Mouse (Mus musculus): ENCODE results near the gene P4ha3.

Gene P4ha3

GRCm38 (mm10) chr7:100307872-100308653 lies 22.7 kb downstream of the P4ha3 start:
- no peak for DNase-seq

- DNase-seq = no peak
Observed at GRCm38 (mm10) chr7:100309216-100309615, 23.9 kb downstream of the P4ha3 start.

- no peak for DNase-seq
Observed at GRCm38 (mm10) chr7:100309679-100310078, 24.4 kb downstream of the P4ha3 start.

GRCm38 (mm10) chr7:100310290-100310689 lies 25.0 kb downstream of the P4ha3 start:
- no peak for DNase-seq

- DNase-seq = no peak
Observed at GRCm38 (mm10) chr7:100312716-100313115, 27.4 kb downstream of the P4ha3 start.

GRCm38 (mm10) chr7:100316924-100317323 lies 31.6 kb downstream of the P4ha3 start:
- DNase-seq = no peak

GRCm38 (mm10) chr7:100317534-100317933 lies 32.2 kb downstream of the P4ha3 start:
- DNase-seq = no peak

- DNase-seq = peak; percentile 17
Observed at GRCm38 (mm10) chr7:100323721-100324120, 38.4 kb downstream of the P4ha3 start.

- DNase-seq = peak; percentile 62
Observed at GRCm38 (mm10) chr7:100325482-100325881, 40.2 kb downstream of the P4ha3 start.

GRCm38 (mm10) chr7:100327514-100327913 lies 42.2 kb downstream of the P4ha3 start:
- DNase-seq = peak; percentile 37

- no peak for DNase-seq
Observed at GRCm38 (mm10) chr7:100328636-100329035, 43.3 kb downstream of the P4ha3 start.

- no peak for DNase-seq
Observed at GRCm38 (mm10) chr7:100331269-100331668, 45.9 kb downstream of the P4ha3 start.

GRCm38 (mm10) chr7:100335921-100336320 lies 50.6 kb downstream of the P4ha3 start:
- no peak for DNase-seq

GRCm38 (mm10) chr7:100354984-100355383 lies 69.7 kb downstream of the P4ha3 start:
- DNase-seq = no peak

GRCm38 (mm10) chr7:100356324-100356723 lies 71.0 kb downstream of the P4ha3 start:
- no peak for DNase-seq

GRCm38 (mm10) chr7:100356768-100357167 lies 71.4 kb downstream of the P4ha3 start:
- no peak for DNase-seq

GRCm38 (mm10) chr7:100357856-100358255 lies 72.5 kb downstream of the P4ha3 start:
- DNase-seq = no peak

GRCm38 (mm10) chr7:100363162-100363561 lies 77.8 kb downstream of the P4ha3 start:
- no peak for DNase-seq

GRCm38 (mm10) chr7:100364888-100365287 lies 79.6 kb downstream of the P4ha3 start:
- DNase-seq = no peak

Data from kidney, postnatal 10 days (tissue).